Mouse (Mus musculus) ES-E14 (cell line): ENCODE measurements around the gene Cd151. TPM values are rescaled to one million over a fixed set of nuclear protein-coding genes. Genes with fewer than 3 reads are reported as not detected.
A peak's percentile ranks its signal among the peaks of the same experiment; 100 is the strongest.

Experiments used
- DNase-seq: peaks from one replicate; pipeline ENCODE4 v3.0.0-alpha.2; 2013; ENCODE audit warnings: low read depth, low spot score
- H3K27ac ChIP-seq: 2 replicates; pipeline ENCODE4 v1.5.1; 2012; ENCODE audit warnings: low read depth, mild to moderate bottlenecking, low read length, moderate library complexity, mixed read lengths; ENCODE audit not compliant: poor library complexity, insufficient read depth, severe bottlenecking
- H3K36me3 ChIP-seq: 2 replicates; pipeline ENCODE4 v1.6.1; 2012; ENCODE audit warnings: mild to moderate bottlenecking, low read length, moderate library complexity, mixed read lengths; ENCODE audit not compliant: control insufficient read depth, poor library complexity, insufficient read depth, severe bottlenecking
- H3K4me1 ChIP-seq, 2 experiments: fragments of 150-350 bp in 1 of 2; sonication (generic) in 1 of 2; 2 replicates each; pipeline ENCODE4 v1.6.1; 2012; ENCODE audit warnings: low read length in 2 of 2, mild to moderate bottlenecking in 1 of 2, mixed read lengths in 1 of 2; ENCODE audit not compliant: control insufficient read depth in 2 of 2, insufficient read depth in 2 of 2, poor library complexity in 1 of 2
- H3K4me3 ChIP-seq, 2 experiments: fragments of 150-350 bp in 1 of 2; sonication (generic) in 1 of 2; 2 replicates each; pipeline ENCODE4 v1.5.1; 2012; ENCODE audit warnings: low read length in 2 of 2, low read depth in 1 of 2, mild to moderate bottlenecking in 1 of 2, mixed read lengths in 1 of 2; ENCODE audit not compliant: insufficient read depth in 1 of 2, poor library complexity in 1 of 2, severe bottlenecking in 1 of 2
- H3K9ac ChIP-seq: 2 replicates; pipeline ENCODE4 v1.6.1; 2012; ENCODE audit warnings: low read depth, mild to moderate bottlenecking, low read length, mixed read lengths; ENCODE audit not compliant: poor library complexity, insufficient read depth, severe bottlenecking
- H3K9me3 ChIP-seq: fragments of 150-350 bp; sonication (generic); 2 replicates; pipeline ENCODE4 v1.6.1; 2012; ENCODE audit warnings: low read depth, mild to moderate bottlenecking, low read length; ENCODE audit not compliant: control insufficient read depth, insufficient read depth
- CHD2 ChIP-seq: IDR thresholded peaks from 2 replicates; pipeline ENCODE4 v1.6.1; 2014; ENCODE audit warnings: mild to moderate bottlenecking, low read depth, low read length, inconsistent platforms
- HCFC1 ChIP-seq: IDR thresholded peaks from 2 replicates; pipeline ENCODE4 v1.6.1; 2012; ENCODE audit warnings: low read length, inconsistent platforms, borderline replicate concordance; ENCODE audit not compliant: insufficient read depth
- MAFK ChIP-seq: IDR thresholded peaks from 2 replicates; pipeline ENCODE4 v1.6.1; 2014; ENCODE audit warnings: mild to moderate bottlenecking, low read depth, low read length, inconsistent platforms; ENCODE audit not compliant: insufficient read depth
- ZC3H11A ChIP-seq: IDR thresholded peaks from 2 replicates; pipeline ENCODE4 v1.6.1; 2012; ENCODE audit warnings: low read depth, mild to moderate bottlenecking, inconsistent platforms, low read length, borderline replicate concordance
- ZNF384 ChIP-seq: IDR thresholded peaks from 2 replicates; pipeline ENCODE4 v1.6.1; 2012; ENCODE audit warnings: low read depth, low read length, inconsistent platforms
- in situ Hi-C, 2 experiments: fragments of 600-800 bp; cut with MboI; formaldehyde crosslinking; loops; one replicate each; pipeline ENCODE4 v1.15.1; 2025; ENCODE audit warnings: low sequenced_read_pairs in 2 of 2, inconsistent platforms in 1 of 2; ENCODE audit not compliant: unreplicated experiment in 2 of 2
- total RNA-seq: library from RNA; depleted of rRNA; stranded (reverse); fragments of 300-350 nt; gene quantifications from 2 replicates; pipeline ENCODE4 v1.2.3, GENCODE M21; 2012

Gene Cd151
- total RNA-seq, 1 experiment, result 238 TPM

- Histone ChIP-seq H3K9ac (peak overlapping the region; percentile 79), H3K9me3 (no peaks in the 10 kb centered on the region), H3K27ac (peak overlapping the region; percentile 28; the same call in 1 of the 2 replicates), H3K4me3 (peak overlapping the region; percentile 75 to 89), H3K36me3 (peaks cover 29% of the 10 kb centered on the region), H3K4me1 (peaks cover 3 to 42% of the 10 kb centered on the region in 2 experiments; a peak in 3 of 4 replicates)
- no peak for DNase-seq
- TF ChIP-seq MAFK, result peak; percentile 51; the same call in 1 of the 2 replicates
- no peak for TF ChIP-seq CHD2
- no peak for TF ChIP-seq ZC3H11A
- no peak for TF ChIP-seq ZNF384
- no peak for TF ChIP-seq HCFC1
- in situ Hi-C loops, result no loop called here
These were observed 1.5 kb downstream of the Cd151 start for GRCm38 (mm10) chr7:141468522-141469211.

DNA sequence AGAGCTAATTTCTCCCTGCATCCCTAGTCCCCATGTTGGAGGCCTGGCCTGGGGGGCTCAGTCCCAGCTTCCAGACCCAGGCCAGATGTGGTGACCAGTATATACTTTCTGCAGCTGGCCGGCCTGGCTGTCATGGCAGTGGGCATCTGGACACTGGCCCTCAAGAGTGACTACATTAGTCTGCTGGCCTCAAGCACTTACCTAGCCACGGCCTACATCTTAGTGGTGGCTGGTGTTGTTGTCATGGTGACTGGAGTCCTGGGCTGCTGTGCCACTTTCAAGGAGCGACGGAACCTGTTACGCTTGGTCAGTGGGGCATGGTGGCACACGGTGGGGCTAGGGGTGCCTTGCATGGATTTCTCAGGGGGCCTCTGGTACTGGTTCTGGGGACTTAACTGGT lies 2.2 kb downstream of the Cd151 start:
- in situ Hi-C loops, result no loop called here
- Histone ChIP-seq H3K36me3 (peaks cover 29% of the 10 kb centered on the region), H3K9me3 (no peaks in the 10 kb centered on the region), H3K27ac (no peak overlapping the region; the same call in 1 of the 2 replicates), H3K4me1 (peaks cover 3 to 38% of the 10 kb centered on the region in 2 experiments; a peak in 3 of 4 replicates), H3K9ac (peak overlapping the region; percentile 64; the same call in 1 of the 2 replicates), H3K4me3 (peak overlapping the region in 1 of 2 experiments; percentile 75; a peak in 2 of 4 replicates)
- DNase-seq, result no peak
- TF ChIP-seq CHD2 (no peak), MAFK (no peak), ZC3H11A (no peak)

GRCm38 (mm10) chr7:141469901-141470636 lies 2.9 kb downstream of the Cd151 start:
- H3K9ac ChIP-seq, result peak overlapping the region; percentile 8; the same call in 1 of the 2 replicates
- TF ChIP-seq CHD2, result no peak
- TF ChIP-seq ZNF384, result no peak
- TF ChIP-seq ZC3H11A, result no peak
- no peak for TF ChIP-seq HCFC1
- TF ChIP-seq MAFK, result no peak
- DNase-seq, result no peak
- no peaks in the 10 kb centered on the region for H3K9me3 ChIP-seq
- no peak overlapping the region for H3K4me3 ChIP-seq
- peak overlapping the region; percentile 19; the same call in 1 of the 2 replicates for H3K27ac ChIP-seq
- peaks cover 29% of the 10 kb centered on the region for H3K36me3 ChIP-seq
- H3K4me1 ChIP-seq, result peaks cover 3 to 38% of the 10 kb centered on the region in 2 experiments; a peak in 3 of 4 replicates
- in situ Hi-C loops, result no loop called here

DNA sequence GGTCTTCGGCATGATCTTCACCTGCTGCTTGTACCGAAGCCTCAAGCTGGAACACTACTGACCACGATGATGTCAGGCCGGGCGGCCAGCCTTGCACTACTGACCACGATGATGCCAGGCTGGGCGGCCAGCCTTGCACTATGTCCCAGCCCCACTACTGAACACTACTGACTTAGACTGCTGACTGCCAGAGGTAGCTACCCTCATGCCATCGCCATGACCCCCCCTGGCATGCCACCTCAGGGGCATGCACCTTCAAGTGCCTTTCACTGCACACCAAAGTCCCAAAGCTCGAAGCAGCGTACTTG lies 3.4 kb downstream of the Cd151 start:
- no peaks in the 10 kb centered on the region for H3K9me3 ChIP-seq
- H3K9ac ChIP-seq, result no peak overlapping the region
- no peak for DNase-seq
- H3K4me3 ChIP-seq, result no peak overlapping the region
- in situ Hi-C loops, result no loop called here
- TF ChIP-seq ZNF384 (no peak), ZC3H11A (no peak), CHD2 (no peak), HCFC1 (no peak), MAFK (no peak)
- peaks cover 29% of the 10 kb centered on the region for H3K36me3 ChIP-seq
- no peak overlapping the region for H3K27ac ChIP-seq
- peaks cover 3 to 35% of the 10 kb centered on the region in 2 experiments; a peak in 3 of 4 replicates for H3K4me1 ChIP-seq
